Mouse (Mus musculus): ENCODE measurements around the gene Rlf.

Gene Rlf

DNA sequence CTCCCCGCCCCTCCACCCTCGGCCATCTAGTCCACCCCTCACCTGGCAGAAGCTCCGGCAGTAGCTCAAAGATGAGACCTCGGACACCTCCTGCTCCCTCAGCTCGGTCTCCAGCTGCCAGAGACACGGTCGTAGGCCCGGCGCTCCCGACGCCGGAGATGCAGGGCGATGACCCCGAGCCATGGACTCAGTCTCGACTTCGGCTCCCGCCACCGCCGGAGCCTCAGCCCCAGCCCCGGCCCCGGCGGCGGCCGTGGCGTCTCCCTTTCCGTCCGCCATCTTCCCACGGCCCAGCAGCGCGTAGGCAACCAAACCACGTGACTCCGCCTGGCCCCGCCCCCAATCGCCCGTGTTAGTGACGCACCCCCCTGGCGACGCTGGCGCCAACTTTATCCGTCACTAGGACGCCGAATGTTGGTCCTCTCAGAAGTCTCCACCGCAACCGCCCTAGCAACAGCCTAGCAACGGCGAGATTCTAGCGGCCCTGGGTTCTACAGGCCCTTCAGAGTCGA, at the start of gene Rlf:
TSS of gene Rlf (minus strand) at position 292 of the 512 bp plus-strand sequence.
- in situ Hi-C loops (cut with MboI, MseI), result loop anchor here (5.0 to 25.0 kb wide), 3 partner anchors 113 to 1928 kb away; partner anchors contain the start of gene Ybx1

DNA sequence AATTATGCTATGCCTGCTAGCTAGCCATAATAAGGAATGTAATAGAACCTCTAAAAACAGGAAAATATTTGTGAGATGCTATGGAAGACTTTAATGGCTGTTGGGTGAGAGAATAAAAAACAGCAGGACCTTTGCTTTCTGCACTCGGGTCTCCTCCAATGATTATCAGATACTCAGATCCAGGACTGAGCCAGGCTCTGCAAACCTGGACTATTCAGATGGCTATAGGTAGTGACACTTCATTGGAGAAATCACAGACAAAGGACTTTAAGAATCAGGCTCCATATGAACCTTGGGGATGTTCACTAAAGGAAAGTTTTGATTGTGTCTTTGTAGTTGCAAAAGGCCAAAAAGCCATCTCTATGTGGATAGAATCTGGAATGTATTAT, 26.7 kb upstream of the Rlf start:
- in situ Hi-C loops (cut with MboI, MseI), result loop anchor here (25.0 kb wide), 1 partner anchor 1546 kb away; no protein-coding TSS in a partner anchor

DNA sequence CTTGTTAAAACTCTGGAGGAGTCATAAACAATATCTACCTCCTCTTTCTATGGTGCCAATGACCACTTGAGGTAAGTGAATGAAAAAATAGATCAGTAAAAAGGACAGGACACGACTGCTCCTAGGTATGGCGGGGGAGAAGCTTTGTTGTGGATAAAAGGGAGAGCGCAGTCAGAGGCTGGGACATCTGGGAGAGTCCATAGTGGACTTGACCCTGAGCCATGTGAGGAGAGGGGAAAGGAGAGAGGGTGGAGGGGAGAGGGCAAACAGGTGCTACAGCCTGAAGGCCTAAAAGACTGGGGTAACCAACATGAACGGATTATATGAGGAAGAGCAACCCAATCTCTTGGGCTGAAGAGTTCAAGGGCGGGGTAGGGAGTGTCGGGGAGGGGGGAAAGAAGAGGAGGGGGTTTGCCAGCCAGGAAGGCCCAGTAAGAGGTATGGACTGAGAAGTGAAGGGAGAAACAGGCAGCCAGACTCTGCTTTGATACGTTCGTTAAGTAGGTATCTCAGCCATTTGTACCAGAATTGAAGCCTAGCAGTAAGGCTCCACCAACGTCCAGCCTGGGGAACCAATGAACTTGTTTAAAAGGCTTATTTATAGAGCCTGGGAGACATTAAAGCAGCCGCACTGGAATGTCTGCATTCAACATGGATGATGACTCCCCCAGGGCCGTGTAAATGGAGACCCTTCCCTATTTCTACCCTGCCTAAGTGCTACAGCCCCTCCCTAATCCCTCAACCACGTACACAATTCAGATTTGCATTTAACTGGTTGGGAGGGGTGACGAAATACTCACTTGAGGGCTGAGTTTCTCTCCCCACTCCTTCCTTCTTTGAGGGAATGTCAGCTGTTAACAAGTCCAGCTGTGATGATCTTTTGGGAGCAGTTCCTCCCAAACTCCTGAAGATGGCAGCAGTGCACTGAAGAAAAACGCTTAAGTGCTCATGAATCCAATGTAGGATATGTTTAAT, 26.0 kb upstream of the Rlf start:
- in situ Hi-C loops (cut with MboI, MseI), result loop anchor here (25.0 kb wide), 1 partner anchor 1546 kb away; no protein-coding TSS in a partner anchor

DNA sequence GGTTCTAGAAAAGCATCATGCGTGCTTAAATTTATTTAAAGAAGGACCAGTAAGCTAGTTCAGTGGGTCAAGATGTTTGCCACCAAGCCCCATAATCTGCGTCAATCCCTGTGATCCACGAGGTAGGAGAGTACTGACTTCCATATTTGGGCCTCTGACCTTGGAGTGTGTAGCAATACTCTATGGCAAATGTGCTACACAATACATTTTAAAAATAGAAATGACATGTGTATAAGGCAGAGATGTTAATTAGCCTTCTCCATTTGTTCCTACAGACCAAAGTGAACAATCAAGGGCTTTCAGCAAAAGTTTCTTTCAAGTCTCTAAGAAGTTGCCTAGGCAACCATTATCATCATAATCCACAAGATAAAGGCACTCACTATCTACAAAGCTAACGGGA, 25.0 kb upstream of the Rlf start:
- in situ Hi-C loops (cut with MboI, MseI), result loop anchor here (10.0 to 25.0 kb wide), 2 partner anchors 1547 to 1605 kb away; no protein-coding TSS in a partner anchor

DNA sequence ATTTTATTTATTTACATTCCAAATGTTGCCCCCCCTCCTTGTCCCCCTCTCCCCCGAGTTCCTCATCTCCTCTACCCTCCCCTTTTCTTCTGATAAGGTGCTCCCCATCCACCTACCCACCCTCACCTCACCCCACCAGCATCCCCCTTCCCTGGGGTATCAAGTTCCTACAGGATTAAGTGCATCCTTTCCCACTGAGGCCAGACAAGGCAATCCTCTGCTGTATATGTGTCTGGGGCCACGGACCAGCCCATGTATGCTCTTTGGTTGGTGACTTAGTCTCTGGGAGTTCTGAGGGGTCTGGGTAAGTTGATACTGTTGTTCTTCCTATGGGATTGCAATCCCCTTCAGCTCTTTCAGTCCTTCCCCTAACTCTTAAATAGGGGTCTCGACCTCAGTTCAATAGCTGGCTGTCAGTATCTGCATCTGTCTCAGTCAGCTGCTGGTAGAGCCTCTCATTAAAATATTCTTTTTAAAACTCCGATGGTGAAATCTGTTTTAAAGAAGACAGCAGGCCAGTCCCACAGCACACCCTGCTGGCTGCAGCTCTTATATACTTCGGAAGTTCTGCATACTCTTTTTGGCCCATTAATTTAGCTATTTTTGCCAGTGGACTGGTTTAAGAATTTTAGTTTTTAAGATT, 17.0 kb upstream of the Rlf start:
- in situ Hi-C loops (cut with MboI, MseI), result loop anchor here (10.0 to 25.0 kb wide), 2 partner anchors 1555 to 1613 kb away; no protein-coding TSS in a partner anchor

DNA sequence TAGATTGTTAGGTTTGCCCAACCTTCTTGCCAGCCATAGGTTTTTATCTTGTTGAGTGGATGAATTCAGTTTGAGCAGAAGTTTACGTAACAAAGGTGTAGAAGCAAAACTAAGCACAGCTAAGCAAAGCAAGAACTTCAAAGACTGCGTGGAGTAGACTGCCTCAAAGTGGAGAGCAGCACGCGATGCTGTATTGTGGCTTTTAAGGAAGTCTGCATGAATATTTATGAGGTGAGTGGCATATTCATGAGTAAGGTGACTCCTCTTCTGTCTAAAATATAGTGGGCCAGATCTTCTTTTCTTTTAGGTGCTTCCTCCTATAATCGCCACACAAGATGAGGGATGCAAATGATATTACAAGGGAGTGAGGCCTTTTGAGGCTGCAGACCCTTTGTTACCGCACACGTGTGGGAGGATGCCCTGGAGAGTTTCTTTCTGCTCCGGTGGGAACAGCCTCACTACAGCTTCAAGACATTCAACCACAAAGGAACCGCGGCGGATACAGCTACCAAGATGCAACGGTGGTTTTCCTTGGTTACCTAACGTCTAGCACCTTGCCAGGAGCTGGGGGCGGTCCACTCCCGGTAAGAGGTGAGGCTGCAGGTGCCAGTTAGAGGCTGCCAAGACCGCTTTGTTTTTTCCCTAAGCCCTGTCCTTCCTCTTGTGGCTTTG, 16.2 kb upstream of the Rlf start:
- in situ Hi-C loops (cut with MboI, MseI), result loop anchor here (10.0 to 25.0 kb wide), 2 partner anchors 1556 to 1614 kb away; no protein-coding TSS in a partner anchor

DNA sequence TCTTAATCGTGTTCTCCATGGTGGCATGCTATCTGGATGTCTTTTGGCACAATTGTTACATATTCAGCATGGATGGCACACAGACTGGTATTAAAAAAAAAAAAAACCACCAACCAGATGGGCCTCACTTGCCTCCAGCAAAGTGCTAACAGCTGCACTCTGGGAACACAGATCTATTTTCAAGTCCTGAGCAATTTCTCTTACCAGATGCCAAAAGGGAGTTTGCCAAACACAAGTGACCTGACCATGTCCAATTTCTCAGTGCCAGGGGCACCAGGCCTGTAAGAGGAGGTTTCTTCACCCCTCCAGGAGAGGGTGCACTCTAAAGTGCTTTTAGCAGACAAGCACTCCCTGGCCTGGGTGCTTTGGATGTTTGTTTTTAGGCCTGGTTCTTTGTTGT, 12.2 kb upstream of the Rlf start:
- in situ Hi-C loops (cut with MboI, MseI), result loop anchor here (25.0 kb wide), 1 partner anchor 1560 kb away; no protein-coding TSS in a partner anchor

DNA sequence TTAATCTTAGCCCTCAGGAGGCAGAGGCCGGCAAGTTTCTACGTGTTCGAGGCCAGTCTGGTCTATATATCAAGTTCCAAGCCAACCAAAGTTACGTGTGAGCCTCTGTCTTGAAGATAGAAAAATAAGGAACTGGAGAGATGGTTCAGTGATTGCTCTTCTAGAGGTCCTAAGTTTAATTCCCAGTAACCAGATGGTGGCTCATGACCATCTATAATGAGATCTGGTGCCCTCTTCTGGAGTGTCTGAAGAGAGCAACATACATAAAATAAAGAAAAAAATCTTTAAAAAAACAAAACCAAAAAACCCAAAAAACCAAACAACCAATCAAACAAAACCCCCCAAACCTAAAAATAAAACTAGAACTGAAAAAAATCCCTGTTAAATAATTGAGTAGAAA, 10.3 kb upstream of the Rlf start:
- in situ Hi-C loops (cut with MboI, MseI), result loop anchor here (25.0 kb wide), 1 partner anchor 1562 kb away; no protein-coding TSS in a partner anchor

DNA sequence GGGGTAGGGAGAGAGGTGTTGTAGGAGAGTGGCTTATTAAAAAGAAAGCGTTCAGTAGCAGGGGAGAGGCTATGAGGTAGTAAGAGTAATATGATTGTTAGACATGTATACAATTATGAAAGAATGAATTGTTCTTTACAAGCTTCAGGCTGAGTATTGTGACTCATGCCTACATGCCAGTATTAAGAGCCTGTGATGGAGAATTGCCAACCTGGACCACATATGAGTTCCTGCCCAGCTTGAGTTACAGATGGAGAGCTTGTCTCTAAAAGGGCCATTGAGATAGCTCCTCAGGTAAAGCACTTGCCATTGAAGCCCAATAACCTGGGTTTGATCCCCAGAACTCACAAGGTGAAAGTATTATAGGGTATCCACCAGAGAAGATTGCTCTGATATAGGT, 8.3 kb upstream of the Rlf start:
- in situ Hi-C loops (cut with MboI, MseI), result loop anchor here (25.0 kb wide), 2 partner anchors 411 to 1936 kb away; partner anchors contain the start of gene Ybx1

DNA sequence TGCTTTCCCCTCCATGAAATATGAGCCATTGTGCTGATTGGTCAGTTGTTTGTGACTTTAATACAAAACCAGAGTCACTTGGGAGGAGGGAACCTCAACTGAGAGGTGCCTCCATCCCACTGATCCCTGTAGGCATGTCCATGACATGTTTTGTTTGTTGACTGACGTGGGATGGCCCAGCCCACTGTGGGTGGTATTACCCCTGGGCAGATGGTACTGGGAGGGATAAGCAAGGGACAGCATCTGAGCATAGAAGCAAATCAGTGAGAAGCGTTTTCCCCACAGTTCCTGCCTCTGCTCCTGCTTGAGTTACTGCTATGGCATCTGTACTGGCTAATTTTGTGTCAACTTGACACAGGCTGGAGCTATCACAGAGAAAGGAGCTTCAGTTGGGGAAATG, 1.3 kb upstream of the Rlf start:
- in situ Hi-C loops (cut with MboI, MseI), result loop anchor here (5.0 to 25.0 kb wide), 3 partner anchors 114 to 1929 kb away; partner anchors contain the start of gene Ybx1

DNA sequence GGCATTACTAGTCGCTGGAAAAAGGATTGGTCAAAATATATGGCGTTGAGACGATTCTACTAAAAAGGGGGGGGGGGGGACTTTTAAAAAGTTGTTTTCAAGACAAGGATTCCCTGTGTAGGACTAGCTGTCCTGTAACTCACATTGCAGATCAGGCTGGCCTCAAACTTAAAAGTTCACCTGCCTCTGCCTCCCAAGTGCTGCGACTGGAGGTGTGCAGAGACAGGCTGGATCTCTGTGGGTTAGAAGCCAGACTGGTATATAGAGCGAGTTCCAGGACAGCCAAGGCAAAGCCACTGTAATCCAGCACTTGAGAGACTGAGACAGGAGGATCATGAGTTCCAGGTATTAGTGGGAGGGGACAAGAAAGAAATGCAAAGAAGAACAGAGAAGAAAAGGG, 605 bp upstream of the Rlf start:
- in situ Hi-C loops (cut with MboI, MseI), result loop anchor here (5.0 to 25.0 kb wide), 3 partner anchors 113 to 1928 kb away; partner anchors contain the start of gene Ybx1

DNA sequence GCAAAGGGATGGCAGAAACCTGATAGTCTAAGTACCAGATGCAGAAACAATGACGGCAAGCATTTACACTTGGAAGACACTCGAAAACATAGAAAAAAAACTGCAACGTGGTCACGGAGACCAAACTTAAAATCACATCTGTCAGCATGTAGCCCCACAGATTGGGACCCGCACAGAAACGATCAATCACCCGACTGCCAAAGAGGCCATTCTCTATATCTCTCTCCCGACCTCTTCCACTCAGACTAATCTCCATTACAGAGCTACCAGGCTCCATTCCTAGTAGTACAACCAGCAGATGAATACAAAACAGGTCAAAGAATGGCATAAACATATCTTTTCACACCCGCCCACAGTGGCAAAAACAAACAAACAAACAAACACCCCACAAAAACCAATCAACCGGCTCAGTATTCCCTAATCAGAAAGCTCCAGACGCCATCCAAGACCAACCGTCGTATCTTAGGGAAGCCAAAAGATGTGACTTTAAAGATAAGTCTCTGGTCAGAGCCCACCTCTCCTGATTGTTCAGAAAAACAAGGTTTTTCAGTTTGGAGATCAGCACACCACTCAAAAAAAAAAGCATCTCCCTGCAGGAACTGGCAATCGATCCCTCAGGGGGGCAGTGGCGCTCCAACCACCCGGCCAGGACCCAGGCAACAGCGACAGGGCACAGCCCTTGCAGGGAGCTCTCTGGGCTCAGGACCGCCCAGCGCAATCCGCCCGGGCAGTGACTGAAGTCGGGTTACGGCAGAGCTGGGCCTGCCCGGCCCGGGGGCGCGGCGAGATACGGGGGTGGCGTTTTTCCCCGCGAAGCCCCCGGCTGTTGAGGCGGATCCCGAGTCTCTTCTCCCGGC, 720 bp downstream of the Rlf start:
- in situ Hi-C loops (cut with MboI, MseI), result loop anchor here (25.0 kb wide), 2 partner anchors 402 to 1927 kb away; partner anchors contain the start of gene Ybx1

DNA sequence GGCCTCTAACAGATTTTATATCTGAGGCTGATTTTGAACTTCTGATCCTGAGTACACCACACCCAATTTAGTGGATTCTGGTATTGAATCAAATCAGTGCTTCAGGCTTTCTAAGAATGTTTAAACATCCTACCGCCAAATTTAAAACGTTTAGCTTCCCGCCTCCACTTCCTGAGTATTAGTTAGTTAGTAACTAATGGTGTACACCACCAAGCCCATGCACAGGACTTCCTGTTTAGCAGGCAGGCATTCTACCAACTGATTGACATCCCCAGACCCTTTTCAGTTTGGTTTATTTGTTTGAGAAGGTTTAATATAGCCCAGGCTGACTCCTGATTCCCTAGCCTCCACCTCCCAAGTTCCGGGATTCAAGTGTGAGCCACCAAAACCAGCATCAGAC, 6.0 kb downstream of the Rlf start:
- in situ Hi-C loops (cut with MboI, MseI), result loop anchor here (25.0 kb wide), 2 partner anchors 397 to 1922 kb away; partner anchors contain the start of gene Ybx1

DNA sequence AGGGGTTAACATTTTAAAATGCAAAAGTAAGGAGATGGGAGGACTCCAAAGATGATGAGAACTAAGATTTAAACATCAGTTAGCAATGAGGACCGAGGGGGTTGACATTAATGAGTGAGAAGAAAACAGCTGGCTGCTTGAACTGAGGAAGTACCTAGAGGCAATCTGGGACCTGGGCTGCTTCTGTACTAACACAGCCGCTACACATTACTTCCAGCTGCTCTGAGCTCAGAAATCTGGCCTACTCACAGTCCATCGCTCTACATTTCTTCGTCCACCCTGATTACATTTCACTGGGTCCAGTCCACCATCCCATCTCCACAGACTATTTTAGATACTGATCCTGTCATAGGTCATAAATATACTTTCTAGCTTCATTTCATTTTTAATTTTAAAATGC, 17.0 kb downstream of the Rlf start:
- in situ Hi-C loops (cut with MboI, MseI), result no loop called here

DNA sequence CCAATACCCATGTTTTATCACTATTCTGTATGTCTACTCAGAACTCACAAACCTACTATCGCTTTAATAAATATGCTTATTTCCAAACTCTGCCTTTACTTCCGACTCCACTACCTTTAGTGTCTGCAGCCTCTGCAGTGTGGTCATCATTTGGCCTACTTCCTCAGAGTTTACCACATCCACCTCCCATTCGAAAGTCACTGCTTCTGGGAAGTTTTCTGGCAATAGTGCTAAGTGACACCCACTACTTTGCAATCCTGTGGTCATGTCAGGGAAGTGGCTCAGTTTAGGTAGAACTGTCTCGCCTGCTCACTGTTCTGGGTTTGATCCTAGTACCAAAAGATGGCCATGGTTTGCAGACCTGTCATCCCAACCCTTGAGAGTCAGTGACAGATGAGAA, 17.9 kb downstream of the Rlf start:
- in situ Hi-C loops (cut with MboI, MseI), result no loop called here

DNA sequence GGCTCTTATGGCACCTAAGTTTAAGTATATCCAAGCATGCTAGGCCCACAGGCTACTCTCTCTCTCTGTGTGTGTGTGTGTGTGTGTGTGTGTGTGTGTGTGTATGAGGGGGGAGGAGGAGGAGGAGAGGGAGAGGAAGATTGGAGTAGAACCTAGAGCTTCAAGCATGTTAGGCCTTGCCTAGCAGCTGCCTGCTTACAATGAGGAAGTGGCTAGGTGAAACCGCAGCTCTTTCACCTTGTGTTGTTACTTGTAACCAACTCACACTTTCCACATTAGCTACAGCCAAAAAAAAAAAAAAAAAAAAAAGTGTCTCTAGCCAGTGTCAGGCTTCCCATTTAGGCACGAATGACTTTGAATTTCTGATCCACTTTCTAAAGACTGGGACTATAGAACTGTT, 18.7 kb downstream of the Rlf start:
- in situ Hi-C loops (cut with MboI, MseI), result no loop called here

DNA sequence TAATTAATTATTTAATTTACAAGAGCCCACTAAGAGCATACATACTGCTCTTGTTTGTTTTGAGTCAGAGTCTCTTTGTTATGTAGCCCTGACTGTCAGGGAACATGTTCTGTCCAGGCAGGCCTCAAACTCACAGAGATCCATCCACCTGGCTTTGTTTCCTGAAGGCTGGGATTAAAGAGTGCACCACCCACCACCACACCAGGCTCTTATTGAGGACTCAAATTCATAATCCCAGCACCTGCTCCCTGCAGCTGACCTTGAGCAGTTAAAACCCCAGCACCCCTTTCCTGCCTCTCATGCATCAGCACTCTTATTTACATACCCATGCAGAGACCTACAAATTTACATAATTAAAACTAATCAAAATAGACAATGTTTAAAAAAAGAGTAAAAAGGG, 20.1 kb downstream of the Rlf start:
- in situ Hi-C loops (cut with MboI, MseI), result no loop called here

DNA sequence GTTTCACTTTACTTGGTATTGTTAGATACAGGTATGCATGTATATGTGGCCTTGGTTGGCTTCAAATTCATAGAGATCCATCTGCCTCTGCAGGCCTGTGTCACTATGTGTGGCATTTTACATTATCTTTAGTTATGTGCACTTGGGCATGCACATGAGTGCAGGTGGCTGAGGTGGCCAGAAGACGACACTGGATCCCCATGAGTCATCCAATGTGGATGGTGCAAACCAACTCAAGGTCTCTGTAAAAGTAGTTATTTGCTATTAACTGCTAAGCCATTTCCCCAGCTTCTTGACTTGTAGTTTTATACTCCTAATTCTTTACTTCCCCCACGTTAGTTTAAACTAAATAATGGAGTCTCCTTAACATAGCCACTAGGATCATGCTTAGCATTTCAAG, 22.6 kb downstream of the Rlf start:
- in situ Hi-C loops (cut with MboI, MseI), result no loop called here

DNA sequence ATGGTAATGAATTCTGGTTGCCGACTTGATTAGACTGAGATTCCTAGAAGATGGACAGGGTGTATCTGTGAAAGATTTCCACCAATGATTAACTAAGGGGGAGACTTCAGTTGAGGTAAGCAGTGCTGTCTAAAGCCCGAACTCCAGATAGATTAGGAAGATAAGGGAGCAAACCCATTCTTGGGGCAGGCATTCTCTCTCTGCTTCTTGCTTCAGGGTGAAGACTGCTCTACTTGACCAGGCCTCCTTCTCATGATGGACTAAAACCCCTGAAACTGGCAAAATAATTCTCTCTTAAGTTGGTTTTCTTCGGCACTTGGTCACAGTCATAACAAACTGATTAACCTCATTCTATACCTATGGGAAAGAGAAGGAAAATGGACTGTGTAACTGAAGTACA, 25.5 kb downstream of the Rlf start:
- in situ Hi-C loops (cut with MboI, MseI), result no loop called here

DNA sequence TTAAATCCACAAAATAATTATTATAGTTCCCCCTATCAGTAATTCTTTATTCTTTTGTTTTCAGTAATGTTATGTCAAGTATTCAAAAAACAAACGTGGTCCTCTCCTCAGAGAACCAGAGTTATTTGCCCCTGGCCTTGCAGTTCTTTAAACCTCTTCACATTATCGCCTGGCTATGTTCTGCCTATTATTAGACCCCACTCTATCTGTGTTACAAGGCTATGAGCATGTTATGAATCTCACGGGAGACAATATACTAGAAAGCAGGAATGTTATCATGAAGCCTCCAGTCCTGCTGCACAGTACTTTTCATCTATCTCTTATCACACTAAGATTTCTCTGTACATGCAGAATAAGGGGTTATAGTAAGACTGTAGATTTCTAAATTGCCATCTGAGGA, 35.2 kb downstream of the Rlf start:
- in situ Hi-C loops (cut with MboI, MseI), result no loop called here

Measured in regulatory T cell (primary cell).